In genomic region chr3:122763768-122764167, GRCm38 (mm10) we compare ENCODE assay signal across 20 mouse cellular contexts. TPM values are rescaled to one million over a fixed set of nuclear protein-coding genes. Genes with fewer than 3 reads are reported as not detected.
A peak's percentile ranks its signal among the peaks of the same experiment; 100 is the strongest.
DNase-seq lines count a peak whose midpoint lies in the region; ATAC-seq and TF ChIP-seq lines count a peak whose summit lies in the region.
"Had no signal": no experiment of that assay in that cellular context is flagged by ENCODE, and none has a peak within 500 bp of the region (broad histone marks: within the 10 kb centered on the region; RNA-seq: fewer than 3 reads in every experiment).

No protein-coding gene starts in this region.

- intact Hi-C loops in heart, adult 2 months (cut with DNase I): no loop called here

- no peak overlapping the region for H3K27ac ChIP-seq in limb, embryonic 11.5 days (replicated peaks; ENCODE audit: low read depth, low read length)
- no peak overlapping the region for H3K27ac ChIP-seq in limb, embryonic 10.5 days
- H3K27ac ChIP-seq in CH12.LX (ENCODE audit: insufficient read depth, low read depth): no peak overlapping the region
- H3K27ac ChIP-seq in heart, adult 2 months: no peak overlapping the region
- no peak overlapping the region for H3K27ac ChIP-seq in forebrain, embryonic 12.5 days
- H3K27ac ChIP-seq: embryonic facial prominence, embryonic 12.5 days; forebrain, embryonic 13.5 days; hindbrain, embryonic 12.5 days; liver, embryonic 14.5 days; neural tube, embryonic 15.5 days had no signal

- H3K79me2 ChIP-seq in CH12.LX (replicated peaks; ENCODE audit: control insufficient read depth, extremely low read depth, insufficient read depth, poor library complexity, severe bottlenecking): no peaks in the 10 kb centered on the region
- no peaks in the 10 kb centered on the region for H3K79me2 ChIP-seq in heart, adult 2 months (replicated peaks; ENCODE audit: control insufficient read depth, insufficient read depth, low read length)

- TF ChIP-seq POLR2A in CH12.LX (IDR thresholded peaks at IDR 0.05; ENCODE audit: low read depth, low read length): no peak
- no peak for TF ChIP-seq POLR2A in heart, adult 2 months (IDR thresholded peaks at IDR 0.05; ENCODE audit: insufficient read depth, low read depth, low read length)

- no peaks in the 10 kb centered on the region for H3K36me3 ChIP-seq in limb, embryonic 11.5 days (ENCODE audit: control insufficient read depth, insufficient read depth, low read length)
- H3K36me3 ChIP-seq in limb, embryonic 10.5 days: peaks cover 9% of the 10 kb centered on the region; the same call in 1 of the 2 replicates
- no peaks in the 10 kb centered on the region for H3K36me3 ChIP-seq in CH12.LX (replicated peaks in 1 of 2; ENCODE audit: control insufficient read depth in 1 of 2, insufficient read depth in 1 of 2, low read length in 1 of 2)
- no peaks in the 10 kb centered on the region for H3K36me3 ChIP-seq in heart, adult 2 months (ENCODE audit: control insufficient read depth, insufficient read depth, low read length)
- 0 out of 2 replicates have a peak, but pooled peaks cover 8% of the 10 kb centered on the region for H3K36me3 ChIP-seq in forebrain, embryonic 12.5 days (replicated peaks)
- H3K36me3 ChIP-seq: embryonic facial prominence, embryonic 12.5 days; hindbrain, embryonic 12.5 days; neural tube, embryonic 15.5 days had no signal

- TF ChIP-seq RAD21 in CH12.LX (IDR thresholded peaks at IDR 0.05; ENCODE audit: low read depth, low read length): no peak

- WGBS in limb, embryonic 11.5 days: 36% methylated on average over 14 of the region's 14 CpGs
- WGBS in limb, embryonic 10.5 days: 54% methylated on average over 14 of the region's 14 CpGs
- 8% methylated on average over 14 of the region's 14 CpGs for WGBS in large intestine, adult 2 months
- WGBS in heart, adult 2 months: 45% methylated on average over 14 of the region's 14 CpGs
- WGBS in forebrain, embryonic 12.5 days: 74% methylated on average over 14 of the region's 14 CpGs

- H3K4me1 ChIP-seq in limb, embryonic 11.5 days (ENCODE audit: control insufficient read depth, insufficient read depth, low read length): no peaks in the 10 kb centered on the region
- H3K4me1 ChIP-seq in limb, embryonic 10.5 days: peaks cover 7% of the 10 kb centered on the region
- H3K4me1 ChIP-seq in CH12.LX (ENCODE audit: control insufficient read depth in 1 of 2, insufficient read depth in 2 of 2): no peaks in the 10 kb centered on the region
- no peaks in the 10 kb centered on the region; the same call in 1 of the 2 replicates for H3K4me1 ChIP-seq in heart, adult 2 months (ENCODE audit: control insufficient read depth, insufficient read depth, low read length)
- no peaks in the 10 kb centered on the region for H3K4me1 ChIP-seq in forebrain, embryonic 12.5 days
- H3K4me1 ChIP-seq: embryonic facial prominence, embryonic 12.5 days; hindbrain, embryonic 12.5 days had no signal

- H3K27me3 ChIP-seq in limb, embryonic 11.5 days (ENCODE audit: control insufficient read depth, insufficient read depth, low read length): no peaks in the 10 kb centered on the region
- H3K27me3 ChIP-seq in limb, embryonic 10.5 days (ENCODE audit: low read depth, poor library complexity, severe bottlenecking): no peaks in the 10 kb centered on the region
- no peaks in the 10 kb centered on the region for H3K27me3 ChIP-seq in CH12.LX (replicated peaks)
- no peaks in the 10 kb centered on the region for H3K27me3 ChIP-seq in heart, adult 2 months (ENCODE audit: control insufficient read depth, insufficient read depth, low read length)
- no peaks in the 10 kb centered on the region for H3K27me3 ChIP-seq in forebrain, embryonic 12.5 days
- H3K27me3 ChIP-seq: embryonic facial prominence, embryonic 12.5 days; forebrain, embryonic 13.5 days; hindbrain, embryonic 12.5 days; neural tube, embryonic 15.5 days had no signal

- no peak overlapping the region for H3K4me3 ChIP-seq in limb, embryonic 11.5 days (ENCODE audit: low read depth, low read length)
- H3K4me3 ChIP-seq in limb, embryonic 10.5 days: no peak overlapping the region
- no peak overlapping the region for H3K4me3 ChIP-seq in CH12.LX (replicated peaks in 1 of 3; ENCODE audit: low read depth in 2 of 3, low read length in 2 of 3, poor library complexity in 1 of 3)
- no peak overlapping the region for H3K4me3 ChIP-seq in heart, adult 2 months
- H3K4me3 ChIP-seq in forebrain, embryonic 12.5 days (replicated peaks): no peak overlapping the region
- H3K4me3 ChIP-seq: embryonic facial prominence, embryonic 12.5 days; forebrain, embryonic 13.5 days; hindbrain, embryonic 12.5 days; neural tube, embryonic 15.5 days had no signal

- in situ Hi-C loops in CH12.LX (cut with MboI; ENCODE audit: low pct_ligation_motif_present, low pct_unique_long_range_greater_than_20kb, low sequenced_read_pairs): no loop called here

- dilution Hi-C loops in CH12.LX (cut with MboI; ENCODE audit: extremely low pct_ligation_motif_present, extremely low pct_unique_long_range_greater_than_20kb, low sequenced_read_pairs): no loop called here

- peak; percentile 23 for DNase-seq in limb, embryonic 11.5 days (ENCODE audit: low spot score)
- no peak for DNase-seq in limb, embryonic 10.5 days (ENCODE audit: low spot score)
- no peak for DNase-seq in CH12.LX (ENCODE audit: extremely low read depth)
- DNase-seq in forelimb bud, embryonic 11.5 days (ENCODE audit: low read depth, low spot score): peak; percentile 20
- peak; percentile 52 for DNase-seq in large intestine, adult 2 months (ENCODE audit: low read depth, low spot score)
- DNase-seq in heart, adult 2 months: no peak
- DNase-seq in yolk sac, embryonic 10.5 days (ENCODE audit: low spot score): no peak
- DNase-seq: cerebellum, adult 18-20 months; cerebellum, postnatal 14 days; gastrocnemius, postnatal 14 days; heart, adult 18-20 months; kidney, adult 11 months; lung, embryonic 14.5 days had no signal

- no peak for TF ChIP-seq CTCF in CH12.LX (conservative IDR thresholded peaks at IDR 0.05 in 1 of 2, IDR thresholded peaks at IDR 0.05 in 1 of 2; ENCODE audit: low read depth in 2 of 2, low read length in 2 of 2)
- no peak for TF ChIP-seq CTCF in heart, adult 2 months (IDR thresholded peaks at IDR 0.05)

- no peak for ATAC-seq in limb, embryonic 11.5 days (ENCODE audit: insufficient number of reproducible peaks, low FRiP score, low TSS enrichment, low read depth)
- ATAC-seq in forebrain, embryonic 12.5 days (ENCODE audit: low FRiP score): no peak
- ATAC-seq: forebrain, embryonic 13.5 days; midbrain, embryonic 16.5 days had no signal

- no peak for TF ChIP-seq EP300 in CH12.LX (IDR thresholded peaks at IDR 0.05; ENCODE audit: low read length)
- TF ChIP-seq EP300 in heart, adult 2 months (IDR thresholded peaks at IDR 0.05; ENCODE audit: insufficient read depth, low read depth, low read length): no peak

- H3K4me2 ChIP-seq in limb, embryonic 11.5 days (ENCODE audit: low read depth, severe bottlenecking): no peak overlapping the region
- 0 out of 2 replicates have a peak overlapping the region, but pooled peaks have one; percentile 2 for H3K4me2 ChIP-seq in CH12.LX (ENCODE audit: insufficient read depth, low read depth, poor library complexity, severe bottlenecking)
- no peak overlapping the region for H3K4me2 ChIP-seq in forebrain, embryonic 12.5 days
- H3K4me2 ChIP-seq: embryonic facial prominence, embryonic 12.5 days; forebrain, embryonic 13.5 days; hindbrain, embryonic 12.5 days; lung, embryonic 14.5 days; neural tube, embryonic 15.5 days had no signal

- no peak overlapping the region for H3K9ac ChIP-seq in limb, embryonic 11.5 days (ENCODE audit: low read length)
- no peak overlapping the region for H3K9ac ChIP-seq in CH12.LX (ENCODE audit: insufficient read depth, low read depth)
- H3K9ac ChIP-seq in heart, adult 2 months (ENCODE audit: low read depth, low read length): no peak overlapping the region
- no peak overlapping the region for H3K9ac ChIP-seq in forebrain, embryonic 12.5 days
- H3K9ac ChIP-seq: embryonic facial prominence, embryonic 12.5 days; forebrain, embryonic 13.5 days; hindbrain, embryonic 12.5 days; liver, embryonic 14.5 days; lung, embryonic 14.5 days; neural tube, embryonic 15.5 days had no signal

- no peaks in the 10 kb centered on the region for H3K9me3 ChIP-seq in limb, embryonic 11.5 days (ENCODE audit: control insufficient read depth, low read length)
- H3K9me3 ChIP-seq in limb, embryonic 10.5 days (replicated peaks): no peaks in the 10 kb centered on the region
- no peaks in the 10 kb centered on the region for H3K9me3 ChIP-seq in CH12.LX (replicated peaks; ENCODE audit: low read length)
- no peaks in the 10 kb centered on the region for H3K9me3 ChIP-seq in forebrain, embryonic 12.5 days
- H3K9me3 ChIP-seq: embryonic facial prominence, embryonic 12.5 days; forebrain, embryonic 13.5 days; hindbrain, embryonic 12.5 days; neural tube, embryonic 15.5 days had no signal

TF ChIP-seq in CH12.LX, 34 proteins besides CTCF, POLR2A, EP300 and RAD21:
- TF ChIP-seq JUND (conservative IDR thresholded peaks at IDR 0.05; ENCODE audit: low read depth, low read length): no peak
- peak; percentile 54 for TF ChIP-seq BHLHE40 (IDR thresholded peaks at IDR 0.05; ENCODE audit: low read depth, low read length)

RNA-seq across cellular contexts. Expression of gene Pde5a, which starts 35.0 kb away (rescaled TPM):
- polyA plus RNA-seq in limb, embryonic 11.5 days (2014; fragmentation: Nextera tagmentation; extraction: Ambion mirVana): 3.8 and 3.9 TPM in 2 replicates
- polyA plus RNA-seq in limb, embryonic 10.5 days (2016; fragmentation: Nextera tagmentation; extraction: Ambion mirVana): 2.6 and 2.7 TPM in 2 replicates
- total RNA-seq in CH12.LX (2012; rRNA removed): 0.84 and 1.1 TPM in 2 replicates
- total RNA-seq in CH12.LX (2014; rRNA removed): 0.88 and 1.0 TPM in 2 replicates
- polyA plus RNA-seq in CH12.LX (2012; ENCODE audit: insufficient read length, low read depth): 0.60 and 0.68 TPM in 2 replicates
- 10.7 and 19.4 TPM in 2 replicates for polyA plus RNA-seq in large intestine, adult 2 months (2012; rRNA removed)
- 1 to 10 TPM; 4.4 to 4.9 TPM for total RNA-seq in heart, adult 2 months (2021)
- polyA plus RNA-seq in heart, adult 2 months (2012; rRNA removed): 1.5 and 2.3 TPM in 2 replicates
- 4.3 and 4.4 TPM in 2 replicates for polyA plus RNA-seq in forebrain, embryonic 12.5 days (2016; fragmentation: Nextera tagmentation; extraction: Ambion mirVana)

Comparison
In these comparisons a context has a peak if more than half of its experiments do, and no peak if none do; other contexts are left out.
1. DNase-seq: peak in limb, embryonic 11.5 days (single experiment), forelimb bud, embryonic 11.5 days (single experiment) and large intestine, adult 2 months (single experiment); none in limb, embryonic 10.5 days (single experiment), CH12.LX (single experiment), heart, adult 2 months (0 of 2) and yolk sac, embryonic 10.5 days (single experiment).